Mouse (Mus musculus) left cerebral cortex, postnatal 4 days (tissue): ENCODE measurements around the gene Llgl2. TPM values are rescaled to one million over a fixed set of nuclear protein-coding genes. Genes with fewer than 3 reads are reported as not detected.
A peak's percentile ranks its signal among the peaks of the same experiment; 100 is the strongest.

Source experiments
- DNase-seq: peaks from one replicate; pipeline ENCODE4 v3.0.0-alpha.2; 2022
- intact Hi-C: fragments of 180-260 bp; cut with DNase I; formaldehyde crosslinking; loops from one replicate; pipeline ENCODE4 v1.15.1; 2025
- total RNA-seq, 2 experiments: library from RNA; stranded (reverse); gene quantifications; 2 replicates each; pipeline ENCODE4 v1.2.3; 2021

Gene Llgl2
- total RNA-seq, 2 experiments from 2014 or later, result 1.1 to 2.4 TPM

GRCm38 (mm10) chr11:115872437-115872836, 48.6 kb downstream of the Llgl2 start:
- no peak for DNase-seq
- intact Hi-C loops, result no loop called here

DNA sequence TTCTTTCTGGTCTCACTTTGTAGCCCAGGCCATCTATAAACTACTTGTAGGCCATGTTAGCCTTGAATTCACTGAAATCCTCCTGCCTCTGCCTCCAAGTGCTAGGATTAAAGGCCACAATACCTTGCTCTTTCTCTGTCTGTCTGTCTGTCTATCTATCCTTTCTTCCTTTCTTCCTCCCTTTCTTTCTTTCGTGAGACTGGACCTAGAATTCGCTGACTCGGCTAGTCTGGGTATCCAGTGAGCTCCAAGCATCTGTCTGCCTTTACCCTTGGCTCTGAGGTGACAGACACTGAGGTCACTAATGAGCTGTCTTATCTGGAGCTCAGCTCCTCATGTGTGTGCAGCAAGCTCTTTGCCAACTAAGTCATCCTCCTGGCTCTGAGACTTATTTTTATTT, 52.1 kb downstream of the Llgl2 start:
- no peak for DNase-seq
- intact Hi-C loops, result no loop called here

DNA sequence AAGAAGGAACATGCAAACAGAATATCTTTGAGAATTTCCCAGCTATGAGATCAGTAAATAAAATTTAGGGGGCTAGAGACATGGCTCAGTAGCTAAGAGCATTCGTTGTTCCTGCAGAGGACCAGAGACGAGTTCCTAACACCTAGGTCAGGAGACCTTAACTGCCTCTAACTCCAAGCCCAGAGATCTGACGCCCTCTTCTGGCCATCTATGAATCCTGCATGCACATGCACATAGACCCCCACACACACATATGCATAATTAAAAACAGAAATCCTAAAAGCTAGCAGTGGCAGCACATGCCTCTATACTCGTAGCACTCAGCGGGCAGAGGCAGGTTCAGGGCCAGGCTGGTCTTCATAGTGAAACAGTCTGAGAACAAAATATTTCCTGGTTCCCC, 52.6 kb downstream of the Llgl2 start:
- intact Hi-C loops, result no loop called here
- DNase-seq, result no peak

DNA sequence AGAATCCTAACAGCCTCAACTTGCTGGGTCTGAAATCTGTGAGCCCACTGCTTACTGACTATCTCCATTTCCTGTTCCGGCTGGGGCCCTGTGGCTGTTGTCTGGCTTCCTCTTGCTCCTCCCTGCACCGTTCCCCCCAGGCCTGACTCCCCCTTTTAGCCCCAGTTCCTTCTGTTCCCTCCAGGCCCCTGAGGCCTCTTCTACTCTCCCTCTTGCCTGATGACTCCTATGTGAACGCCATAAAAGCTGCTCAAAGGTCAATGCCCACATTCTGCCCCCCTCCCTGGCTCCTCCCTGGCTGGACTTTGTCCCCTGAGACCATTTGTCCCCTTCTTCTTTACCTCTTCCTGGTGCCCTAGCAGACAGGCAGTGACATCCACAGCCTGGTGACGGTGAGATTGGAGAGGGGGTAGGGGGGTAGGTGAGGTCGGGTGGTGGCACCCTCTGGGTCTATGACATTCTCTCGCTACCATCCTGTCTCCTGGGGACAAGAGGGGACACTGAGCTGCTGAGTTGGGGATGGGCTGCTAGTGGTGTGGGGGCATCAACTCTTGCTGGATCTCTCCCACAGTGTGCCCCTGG, 53.4 kb downstream of the Llgl2 start:
- intact Hi-C loops, result no loop called here
- DNase-seq, result no peak

DNA sequence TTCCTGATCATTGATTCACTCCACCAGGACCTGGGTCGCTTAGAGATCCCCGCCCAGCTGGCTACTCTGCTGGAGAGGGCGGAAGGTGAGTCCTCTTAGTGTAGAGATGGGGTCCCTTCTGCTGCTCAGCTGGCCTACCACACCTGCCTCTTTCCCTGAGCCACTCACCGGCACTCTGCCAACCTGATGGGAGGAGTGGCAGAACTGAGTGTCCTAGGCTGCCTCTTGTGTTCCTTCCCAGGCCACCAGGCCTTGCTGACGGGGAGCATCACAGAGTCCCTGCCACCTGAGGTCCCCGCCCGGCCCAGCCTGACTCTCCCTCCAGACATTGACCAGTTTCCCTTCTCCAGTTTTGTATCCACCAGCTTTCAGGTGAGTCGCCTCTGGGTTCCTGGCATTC, 54.2 kb downstream of the Llgl2 start:
- DNase-seq, result no peak
- intact Hi-C loops, result no loop called here

DNA sequence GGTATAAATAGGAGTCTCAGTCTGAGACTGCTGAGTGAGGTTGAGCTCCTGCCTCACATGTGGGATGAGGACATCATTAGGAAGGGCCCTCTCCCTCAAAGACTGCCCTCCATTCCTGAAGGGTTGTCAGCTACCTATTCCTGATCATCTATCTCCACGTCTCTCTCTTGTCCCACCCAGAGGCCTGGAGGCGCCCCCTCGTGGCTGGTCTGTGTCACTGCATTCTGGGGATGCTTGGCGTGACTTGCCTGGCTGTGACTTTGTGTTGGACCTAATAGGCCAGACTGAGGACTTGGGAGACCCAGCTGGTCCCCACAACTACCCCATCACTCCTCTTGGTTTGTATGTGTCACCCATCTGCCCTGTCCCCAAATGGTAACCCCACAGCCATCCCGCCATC, 57.2 kb downstream of the Llgl2 start:
- DNase-seq, result no peak
- intact Hi-C loops, result no loop called here

DNA sequence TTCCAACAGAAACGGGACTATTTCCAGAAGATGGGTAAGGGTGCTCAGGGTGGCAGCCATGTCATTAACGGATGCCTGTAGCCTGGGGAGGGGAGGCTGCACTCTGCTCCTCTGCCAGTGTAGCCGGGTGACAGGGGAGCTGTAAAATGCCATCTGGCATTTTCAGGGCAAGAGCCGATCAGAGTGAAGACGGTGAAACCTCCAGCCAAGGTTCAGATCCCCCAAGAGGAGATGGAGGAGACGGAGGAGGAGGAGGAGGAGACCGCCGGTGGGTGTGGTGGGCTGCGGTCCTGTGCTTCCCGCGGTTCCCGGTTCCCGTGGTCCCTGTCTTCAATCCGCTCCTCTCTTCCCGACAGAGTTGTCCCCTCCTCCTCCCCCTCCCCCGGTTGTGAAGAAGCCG, 59.4 kb downstream of the Llgl2 start:
- intact Hi-C loops, result no loop called here
- DNase-seq, result peak; percentile 28

DNA sequence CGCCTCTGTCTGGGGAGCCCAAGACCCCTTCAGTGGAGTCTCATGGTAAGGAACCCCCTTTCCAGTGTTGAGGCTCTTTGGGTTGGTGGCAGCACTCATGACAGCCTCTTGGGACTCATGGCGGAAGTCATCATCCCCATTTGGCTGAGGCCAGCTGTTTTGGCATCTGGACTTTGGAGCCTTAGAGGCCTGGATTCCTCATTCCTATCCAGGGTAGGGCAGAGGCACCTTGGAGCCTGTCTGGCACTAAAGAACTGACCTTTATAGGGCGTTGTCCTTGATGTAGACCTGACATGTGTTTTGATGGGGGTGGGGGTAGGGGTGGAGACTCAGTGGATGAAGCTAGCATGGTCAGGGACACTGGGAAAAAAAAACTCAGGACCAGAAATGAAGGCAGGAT, 60.5 kb downstream of the Llgl2 start:
- DNase-seq, result no peak
- intact Hi-C loops, result no loop called here

- intact Hi-C loops, result no loop called here
- no peak for DNase-seq
These were observed 61.4 kb downstream of the Llgl2 start for GRCm38 (mm10) chr11:115885281-115885680.

DNA sequence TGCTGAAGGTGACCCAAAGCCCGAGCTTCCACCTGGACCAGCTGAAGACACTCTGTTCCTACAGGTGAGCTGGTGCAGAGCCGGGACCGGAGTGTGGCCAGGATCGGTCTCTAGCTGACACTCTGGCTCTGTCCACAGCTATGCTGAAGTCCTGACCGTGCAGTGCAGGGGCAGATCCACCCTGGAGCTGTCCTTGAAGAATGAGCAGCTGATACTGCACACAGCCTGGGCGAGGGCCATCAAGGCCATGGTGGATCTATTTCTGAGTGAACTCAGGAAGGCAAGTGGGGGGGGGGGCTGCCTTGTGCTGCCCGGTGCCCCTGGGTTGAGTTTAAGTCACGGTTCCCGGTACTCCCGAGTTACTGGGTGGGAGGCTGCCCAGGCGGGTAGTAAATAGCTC, 62.6 kb downstream of the Llgl2 start:
- intact Hi-C loops, result no loop called here
- no peak for DNase-seq

- peak; percentile 61 for DNase-seq
- intact Hi-C loops, result no loop called here
These were observed 64.2 kb downstream of the Llgl2 start for GRCm38 (mm10) chr11:115888020-115888419.

DNA sequence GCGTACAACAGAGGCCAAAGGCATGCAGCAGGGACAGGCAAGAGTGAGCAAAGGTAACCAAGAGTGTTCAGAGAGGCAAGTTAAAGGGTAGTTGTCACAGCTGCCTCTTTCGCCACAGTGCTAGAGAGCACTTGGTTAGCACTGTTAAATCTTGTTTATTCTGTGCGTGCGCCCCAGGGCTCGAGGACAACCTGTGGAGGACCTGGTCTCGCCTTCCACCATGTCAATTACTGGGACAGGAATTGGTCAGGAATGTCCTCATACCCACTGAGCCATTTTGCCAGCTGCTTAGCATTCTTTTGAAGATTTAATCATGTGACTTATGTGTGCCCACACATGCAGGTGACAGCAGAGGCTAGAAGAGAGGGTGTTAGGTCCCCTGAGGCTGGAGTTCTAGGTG, 65.3 kb downstream of the Llgl2 start:
- intact Hi-C loops, result no loop called here
- no peak for DNase-seq

GRCm38 (mm10) chr11:115892213-115892612, 68.4 kb downstream of the Llgl2 start:
- DNase-seq, result no peak
- intact Hi-C loops, result no loop called here

GRCm38 (mm10) chr11:115893071-115893470, 69.2 kb downstream of the Llgl2 start:
- intact Hi-C loops, result no loop called here

DNA sequence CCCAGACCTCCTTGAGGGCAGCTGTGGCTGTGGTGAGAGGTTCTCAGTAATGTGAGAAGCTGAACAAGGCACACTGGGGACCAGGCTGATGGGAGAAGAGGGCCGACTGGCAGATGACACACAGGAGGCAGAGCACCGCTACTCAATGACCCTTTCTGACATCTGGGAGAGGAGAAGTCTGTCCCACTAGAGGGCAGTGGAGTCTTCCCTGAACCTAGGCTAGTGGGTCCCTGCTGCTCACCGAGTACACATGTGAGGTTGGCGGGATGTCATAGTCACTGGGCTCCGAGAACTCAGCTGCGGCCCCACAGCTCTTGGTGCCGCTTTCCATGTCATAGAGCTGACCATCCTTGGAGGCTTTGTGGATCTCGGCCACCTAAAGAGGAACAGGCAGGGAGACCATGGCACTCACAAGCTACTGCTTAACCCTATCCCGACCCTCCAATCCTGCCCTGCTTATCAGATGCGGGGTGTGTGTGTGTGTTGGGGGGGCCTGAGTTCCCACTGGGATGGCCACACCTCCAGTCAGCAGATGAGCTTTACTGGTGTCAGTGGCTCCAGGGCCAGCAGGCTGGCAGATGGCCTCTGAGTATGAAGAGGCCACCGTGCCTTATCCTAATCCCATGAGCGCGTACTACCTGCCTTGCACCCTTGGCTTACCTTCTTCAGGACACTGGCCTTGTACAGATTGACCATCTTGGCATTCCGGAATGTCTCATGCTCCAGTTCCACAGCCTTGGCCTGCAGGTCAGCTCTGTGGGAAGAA, 71.1 kb downstream of the Llgl2 start:
- intact Hi-C loops, result no loop called here
- DNase-seq, result peak; percentile 69

More at GRCm38 (mm10) chr11:115893071-115893470, 69.2 kb downstream of the Llgl2 start:
- no peak for DNase-seq

DNA sequence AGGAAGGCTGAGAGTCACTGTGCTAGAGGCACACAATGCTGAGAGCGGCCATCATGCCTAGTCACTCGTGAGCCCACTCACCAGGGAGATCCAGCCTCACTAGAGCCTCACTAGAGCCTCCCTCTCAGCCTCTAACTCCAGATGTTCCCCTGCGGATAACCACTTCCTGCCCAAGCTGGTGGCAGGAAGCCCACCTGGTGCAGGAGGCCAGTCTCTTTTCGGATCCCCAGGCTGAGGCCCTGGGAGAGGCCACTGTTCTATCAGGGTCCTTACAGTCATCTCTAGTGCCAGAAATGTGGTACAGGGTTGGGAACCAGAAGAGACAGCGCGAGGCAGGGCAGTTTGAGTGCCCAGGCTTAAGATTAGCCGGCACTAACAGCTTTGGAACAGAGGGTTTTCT, 74.6 kb downstream of the Llgl2 start:
- DNase-seq, result no peak
- intact Hi-C loops, result no loop called here

GRCm38 (mm10) chr11:115898886-115899285, 75.0 kb downstream of the Llgl2 start:
- intact Hi-C loops, result no loop called here
- peak; percentile 75 for DNase-seq

DNA sequence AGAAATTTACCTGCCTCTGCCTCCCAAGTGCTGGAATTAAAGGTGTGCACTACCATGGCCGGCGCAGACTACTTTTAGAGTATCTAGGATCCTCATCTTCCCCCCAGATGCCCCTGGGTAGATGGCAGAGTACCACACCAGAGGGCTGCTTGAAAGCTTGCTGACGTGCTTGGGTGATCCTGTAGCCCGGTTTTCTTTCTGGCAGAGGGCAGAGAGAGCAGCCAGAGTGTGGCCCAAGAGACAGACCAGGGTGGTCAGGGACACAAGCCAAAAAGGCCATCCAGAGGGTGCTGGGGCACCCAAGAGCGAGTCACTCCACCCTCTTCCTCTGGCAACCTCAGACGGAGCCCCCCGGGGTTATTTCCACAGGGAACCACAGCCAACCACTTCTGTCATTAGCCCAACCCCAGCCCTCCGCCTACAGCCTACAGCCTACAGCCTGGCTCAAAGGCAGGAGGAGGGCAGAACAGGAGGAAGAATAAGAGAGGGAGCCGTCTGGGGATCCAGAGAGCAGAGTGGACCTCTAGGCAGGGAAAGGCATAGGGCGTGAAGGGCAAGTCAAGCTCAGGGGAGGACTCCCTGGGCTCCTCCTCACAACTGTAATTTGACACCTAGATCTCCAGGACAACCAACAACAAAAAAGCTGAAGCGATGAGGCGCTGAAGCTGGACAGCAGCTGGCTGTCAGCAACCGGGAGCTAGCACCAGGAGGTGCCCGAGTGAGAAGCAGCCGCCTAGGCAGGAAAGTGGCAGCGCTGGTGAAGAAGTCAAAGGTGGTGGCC, 75.8 kb downstream of the Llgl2 start, which contains the start of gene Smim5:
Gene Smim5, plus strand, starts transcription at position 481 of the 781 bp plus-strand sequence.
- intact Hi-C loops, result no loop called here

DNA sequence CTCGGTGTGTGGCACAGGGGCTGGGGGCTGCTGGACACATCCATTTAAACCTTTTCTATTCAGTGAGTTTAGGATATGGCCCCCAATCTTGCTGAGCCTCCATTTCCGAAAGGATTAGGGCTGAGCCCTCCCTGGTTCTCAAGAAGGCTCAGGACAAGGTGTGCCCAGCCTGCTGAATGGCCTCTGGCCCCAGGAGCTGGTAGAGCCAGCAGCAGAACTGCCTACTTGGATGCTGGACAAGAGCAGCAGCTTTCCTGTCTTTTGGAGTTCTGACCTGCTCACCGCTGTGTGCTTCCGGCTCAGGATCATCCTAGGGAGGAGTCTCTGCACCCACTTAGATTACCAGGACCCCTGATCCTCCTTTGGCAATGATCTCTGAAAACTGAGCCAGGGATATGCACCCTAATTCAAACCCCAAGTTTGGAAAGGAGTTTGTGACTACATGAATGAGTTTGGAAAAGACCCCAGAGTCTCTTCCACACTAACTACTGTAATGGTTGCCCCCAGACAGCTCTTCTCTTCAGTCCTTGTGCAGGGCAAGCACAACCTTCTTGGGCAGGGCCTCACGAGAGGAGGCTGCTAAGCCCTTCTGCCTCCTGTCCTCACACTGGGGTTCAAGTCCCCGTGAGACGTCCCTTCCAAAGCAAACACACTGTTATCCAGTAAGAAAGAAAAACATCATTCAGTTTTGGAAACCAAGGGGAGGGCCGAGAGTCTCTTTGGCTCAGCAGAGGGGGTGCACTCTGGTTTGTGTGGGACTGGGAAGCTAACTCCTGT, 76.9 kb downstream of the Llgl2 start:
- intact Hi-C loops, result no loop called here
- no peak for DNase-seq

More for the DNA sequence above, 75.8 kb downstream of the Llgl2 start, which contains the start of gene Smim5:
- DNase-seq, result no peak

DNA sequence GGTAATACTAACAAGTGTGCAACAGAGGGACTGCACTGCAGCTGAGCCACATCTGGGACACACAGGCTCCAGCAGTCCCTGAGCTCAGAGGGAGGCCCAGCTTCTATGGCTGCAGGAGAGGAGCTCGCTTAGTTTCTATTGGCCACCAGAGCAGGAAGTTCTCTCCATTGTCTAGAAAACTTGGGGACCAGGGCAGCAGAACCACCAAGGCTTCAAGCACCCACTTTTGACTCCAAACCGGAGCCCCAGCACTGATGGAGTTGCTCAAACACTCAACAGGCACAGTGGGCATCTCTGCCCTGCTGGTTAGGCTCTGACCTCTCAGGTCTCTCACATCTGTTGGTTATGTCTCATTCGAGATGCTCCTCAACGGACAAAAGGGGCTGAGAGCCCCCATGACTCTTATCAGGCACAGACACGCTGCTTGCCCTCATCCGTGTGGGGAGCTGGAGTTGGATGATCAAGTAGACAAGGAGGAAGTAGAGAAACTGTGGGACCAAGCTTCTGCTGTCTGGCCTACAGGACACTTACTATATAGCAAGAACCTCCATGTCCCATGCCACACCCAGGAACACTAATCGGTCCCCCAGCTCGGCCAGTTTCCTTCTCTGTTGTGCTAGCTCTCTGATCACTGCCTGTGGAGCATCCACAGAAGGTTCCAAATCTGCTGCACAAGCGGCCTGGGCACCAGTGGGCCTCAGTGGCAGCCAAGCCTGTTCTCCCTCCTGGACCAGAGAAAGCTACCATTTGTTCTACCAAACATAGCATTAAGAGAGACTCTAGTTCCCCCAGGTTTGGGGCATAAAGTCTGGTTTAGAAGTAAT, 77.7 kb downstream of the Llgl2 start:
- intact Hi-C loops, result no loop called here
- no peak for DNase-seq
